Mouse (Mus musculus): Measurements from ENCODE around the gene Gtf2b.

The Gtf2b gene

GRCm38 (mm10) chr3:142823606-142824005 is 58.8 kb downstream of the Gtf2b start:
- DNase-seq: no peak

DNA sequence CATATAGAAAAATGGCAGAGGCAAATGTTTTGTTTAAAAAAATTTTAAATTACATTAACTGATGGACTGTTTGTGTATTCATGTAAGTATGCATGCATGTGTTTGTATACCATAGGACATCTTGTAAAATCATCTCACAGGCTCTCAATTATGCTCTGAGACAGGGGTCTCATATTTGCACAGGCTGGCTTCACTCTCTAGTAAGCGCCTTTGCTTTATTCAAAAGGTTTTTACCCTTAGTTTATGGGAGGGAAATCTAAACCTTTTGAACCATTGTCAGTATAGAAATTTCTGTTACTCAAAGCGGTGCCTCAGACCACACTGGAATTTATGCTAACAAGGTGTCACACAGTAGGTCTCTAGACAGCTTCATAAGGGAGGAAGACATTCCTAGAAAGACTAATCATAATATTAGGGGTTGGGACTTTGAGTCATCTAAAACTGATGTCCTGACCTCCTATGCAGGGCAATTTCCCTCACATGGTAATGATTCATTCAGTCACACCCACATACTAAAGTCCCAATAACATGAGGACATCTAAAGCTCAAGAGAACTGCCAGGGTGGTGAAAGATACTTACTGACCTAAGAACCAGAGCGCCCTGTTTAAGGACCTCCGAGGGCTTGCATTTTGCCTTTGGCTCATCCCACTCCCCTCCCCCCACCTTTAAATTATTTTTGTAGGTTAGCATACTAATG is 61.8 kb downstream of the Gtf2b start:
- no peak for DNase-seq

DNA sequence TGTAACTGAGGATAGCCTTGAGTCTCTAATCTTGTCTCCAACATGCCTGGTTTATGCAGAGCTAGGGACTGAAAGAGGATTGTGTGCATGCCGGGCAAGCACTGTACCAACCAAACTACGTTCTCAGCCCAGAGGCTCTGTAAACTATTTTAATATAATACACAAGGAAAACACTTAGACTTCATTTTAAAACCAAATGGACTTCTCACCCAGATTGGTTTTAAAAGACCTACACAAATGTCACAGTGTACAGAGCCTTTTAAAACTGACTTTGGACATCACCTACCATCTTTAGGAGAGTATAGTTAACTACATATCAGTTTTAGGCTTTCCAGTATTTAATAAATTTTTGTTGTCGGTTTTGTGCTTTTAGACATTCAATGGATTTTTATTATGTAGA is 68.1 kb downstream of the Gtf2b start:
- DNase-seq: no peak
